Mouse (Mus musculus) CH12.LX (cell line): ENCODE results near the gene Prkn. TPM values are rescaled to one million over a fixed set of nuclear protein-coding genes. Genes with fewer than 3 reads are reported as not detected.

Source experiments
- DNase-seq: peaks from one replicate; pipeline ENCODE4 v3.0.0-alpha.2; 2013; ENCODE audit errors: extremely low read depth
- H3K27ac ChIP-seq: 2 replicates; pipeline ENCODE4 v1.5.1; 2012; ENCODE audit warnings: low read depth, mild to moderate bottlenecking, control low read depth, moderate library complexity; ENCODE audit not compliant: insufficient read depth
- H3K27me3 ChIP-seq: replicated peaks from 2 replicates; pipeline ENCODE3; 2012; ENCODE audit warnings: inconsistent platforms
- H3K36me3 ChIP-seq, 2 experiments: replicated peaks in 1 of 2; 2 replicates each; pipeline versions ENCODE3 to v1.6.1; 2012; ENCODE audit warnings: inconsistent platforms in 1 of 2, low read length in 1 of 2, mild to moderate bottlenecking in 1 of 2, mixed read lengths in 1 of 2, moderate library complexity in 1 of 2; ENCODE audit not compliant: control insufficient read depth in 1 of 2, insufficient read depth in 1 of 2
- H3K4me1 ChIP-seq, 2 experiments: 2 replicates each; pipeline ENCODE4 v1.6.1; 2012; ENCODE audit warnings: inconsistent platforms in 1 of 2, moderate library complexity in 1 of 2; ENCODE audit not compliant: insufficient read depth in 2 of 2, control insufficient read depth in 1 of 2
- H3K4me2 ChIP-seq: 2 replicates; pipeline ENCODE4 v1.6.1; 2012; ENCODE audit warnings: low read depth, mild to moderate bottlenecking, control low read depth; ENCODE audit not compliant: poor library complexity, insufficient read depth, severe bottlenecking
- H3K4me3 ChIP-seq, 3 experiments: fragments of 150-350 bp in 1 of 3; sonication (generic) in 1 of 3; replicated peaks in 1 of 3; 2 replicates each; pipeline versions ENCODE3 to v1.5.1; 2011 to 2012; ENCODE audit warnings: low read depth in 2 of 3, low read length in 2 of 3, mild to moderate bottlenecking in 2 of 3, moderate library complexity in 2 of 3, control low read depth in 1 of 3, improper control_type of control experiment in 1 of 3, inconsistent platforms in 1 of 3, mixed read lengths in 1 of 3; ENCODE audit not compliant: poor library complexity in 1 of 3
- H3K79me2 ChIP-seq: replicated peaks from 2 replicates; pipeline ENCODE4 v1.6.1; 2012; ENCODE audit warnings: mild to moderate bottlenecking, moderate library complexity; ENCODE audit not compliant: control insufficient read depth, poor library complexity, insufficient read depth, severe bottlenecking; ENCODE audit errors: extremely low read depth
- H3K9ac ChIP-seq: 2 replicates; pipeline ENCODE4 v1.6.1; 2012; ENCODE audit warnings: low read depth, mild to moderate bottlenecking, control low read depth, moderate library complexity; ENCODE audit not compliant: insufficient read depth
- H3K9me3 ChIP-seq: replicated peaks from 2 replicates; pipeline ENCODE3; 2012; ENCODE audit warnings: low read length, inconsistent platforms, mixed read lengths
- CHD1 ChIP-seq: IDR thresholded peaks from 2 replicates; pipeline ENCODE4 v1.6.1; 2012; ENCODE audit warnings: low read depth, low read length, improper control_type of control experiment, inconsistent platforms
- CTCF ChIP-seq, 2 experiments: IDR thresholded peaks in 1 of 2; conservative IDR thresholded peaks in 1 of 2; 2 replicates each; pipeline ENCODE4 v1.5.1; 2011 to 2012; ENCODE audit warnings: low read depth in 2 of 2, low read length in 2 of 2, improper control_type of control experiment in 1 of 2, inconsistent platforms in 1 of 2, mild to moderate bottlenecking in 1 of 2, moderate library complexity in 1 of 2
- E2F4 ChIP-seq: IDR thresholded peaks from 2 replicates; pipeline ENCODE4 v1.6.1; 2011; ENCODE audit warnings: low read depth, low read length, improper control_type of control experiment; ENCODE audit not compliant: insufficient replicate concordance
- ELF1 ChIP-seq: IDR thresholded peaks from 2 replicates; pipeline ENCODE4 v1.6.1; 2014; ENCODE audit warnings: low read depth, mild to moderate bottlenecking, inconsistent platforms, low read length, improper control_type of control experiment
- ETS1 ChIP-seq: conservative IDR thresholded peaks from 2 replicates; pipeline ENCODE4 v1.6.1; 2012; ENCODE audit warnings: low read depth, mild to moderate bottlenecking, inconsistent platforms, low read length, improper control_type of control experiment, moderate library complexity
- HCFC1 ChIP-seq: IDR thresholded peaks from 2 replicates; pipeline ENCODE4 v1.6.1; 2012; ENCODE audit warnings: low read depth, mild to moderate bottlenecking, inconsistent platforms, low read length, improper control_type of control experiment
- JUN ChIP-seq: IDR thresholded peaks from 2 replicates; pipeline ENCODE4 v1.6.1; 2011; ENCODE audit warnings: low read depth, mild to moderate bottlenecking, low read length, improper control_type of control experiment, moderate library complexity; ENCODE audit not compliant: insufficient read depth
- JUND ChIP-seq: conservative IDR thresholded peaks from 2 replicates; pipeline ENCODE4 v1.6.1; 2011; ENCODE audit warnings: low read depth, low read length, improper control_type of control experiment
- KAT2A ChIP-seq: IDR thresholded peaks from 2 replicates; pipeline ENCODE4 v1.6.1; 2012; ENCODE audit warnings: low read length, improper control_type of control experiment, inconsistent platforms; ENCODE audit not compliant: insufficient replicate concordance
- MXI1 ChIP-seq: IDR thresholded peaks from 2 replicates; pipeline ENCODE4 v1.6.1; 2011; ENCODE audit warnings: mild to moderate bottlenecking, low read depth, low read length, improper control_type of control experiment
- MYC ChIP-seq: IDR thresholded peaks from 2 replicates; pipeline ENCODE4 v1.6.1; 2011; ENCODE audit warnings: low read depth, mild to moderate bottlenecking, improper control_type of control experiment, low read length
- NRF1 ChIP-seq: IDR thresholded peaks from 2 replicates; pipeline ENCODE4 v1.6.1; 2014; ENCODE audit warnings: low read depth, mild to moderate bottlenecking, inconsistent platforms, low read length, improper control_type of control experiment, moderate library complexity
- PAX5 ChIP-seq: IDR thresholded peaks from 2 replicates; pipeline ENCODE4 v1.6.1; 2012; ENCODE audit warnings: low read length, inconsistent platforms, mixed read lengths
- POLR2A ChIP-seq: IDR thresholded peaks from 2 replicates; pipeline ENCODE4 v1.6.1; 2011; ENCODE audit warnings: low read depth, mild to moderate bottlenecking, improper control_type of control experiment, low read length
- POLR2AphosphoS2 ChIP-seq: IDR thresholded peaks from 2 replicates; pipeline ENCODE4 v1.6.1; 2011; ENCODE audit warnings: low read depth, low read length, improper control_type of control experiment
- SMC3 ChIP-seq: IDR thresholded peaks from 2 replicates; pipeline ENCODE4 v1.6.1; 2011; ENCODE audit warnings: low read depth, low read length, improper control_type of control experiment
- TBP ChIP-seq: conservative IDR thresholded peaks from 2 replicates; pipeline ENCODE4 v1.6.1; 2011; ENCODE audit warnings: low read depth, low read length, improper control_type of control experiment
- UBTF ChIP-seq: IDR thresholded peaks from 2 replicates; pipeline ENCODE4 v1.6.1; 2012; ENCODE audit warnings: low read depth, mild to moderate bottlenecking, inconsistent platforms, low read length, improper control_type of control experiment, moderate library complexity
- USF1 ChIP-seq: IDR thresholded peaks from 2 replicates; pipeline ENCODE4 v1.6.1; 2014; ENCODE audit warnings: low read depth, mild to moderate bottlenecking, inconsistent platforms, low read length, improper control_type of control experiment
- USF2 ChIP-seq: conservative IDR thresholded peaks from 2 replicates; pipeline ENCODE4 v1.6.1; 2011; ENCODE audit warnings: low read depth, low read length, improper control_type of control experiment
- ZKSCAN1 ChIP-seq: IDR thresholded peaks from 2 replicates; pipeline ENCODE4 v1.6.1; 2012; ENCODE audit warnings: low read depth, inconsistent platforms, low read length, improper control_type of control experiment, borderline replicate concordance
- ZMIZ1 ChIP-seq: IDR thresholded peaks from 2 replicates; pipeline ENCODE4 v1.6.1; 2012; ENCODE audit warnings: low read depth, mild to moderate bottlenecking, inconsistent platforms, low read length, improper control_type of control experiment
- dilution Hi-C: fragments of 300-500 bp; cut with MboI; formaldehyde crosslinking; loops from 2 replicates; pipeline ENCODE4 v1.14.3; 2020; ENCODE audit warnings: low sequenced_read_pairs; ENCODE audit not compliant: extremely low pct_unique_long_range_greater_than_20kb, extremely low pct_ligation_motif_present
- in situ Hi-C: fragments of 300-500 bp; cut with MboI; formaldehyde crosslinking; loops from 3 replicates; pipeline ENCODE4 v1.14.3; 2019; ENCODE audit warnings: low sequenced_read_pairs, low pct_ligation_motif_present, low pct_unique_long_range_greater_than_20kb, mixed read lengths
- polyA plus RNA-seq: library from polyadenylated mRNA; unstranded; fragments of >175 nt; gene quantifications from 2 replicates; pipeline ENCODE4 v1.2.1, GENCODE M21; 2012; ENCODE audit warnings: low read depth; ENCODE audit not compliant: insufficient read length
- total RNA-seq, 2 experiments: library from RNA; depleted of rRNA; stranded (reverse); fragments of 300-350 nt in 1 of 2; fragments of >200 nt in 1 of 2; gene quantifications; 2 replicates each; pipeline ENCODE4 v1.2.3; 2012 to 2014

Gene Prkn
- total and polyA plus RNA-seq, 3 experiments, result 0.08 TPM; not detected in 2

DNA sequence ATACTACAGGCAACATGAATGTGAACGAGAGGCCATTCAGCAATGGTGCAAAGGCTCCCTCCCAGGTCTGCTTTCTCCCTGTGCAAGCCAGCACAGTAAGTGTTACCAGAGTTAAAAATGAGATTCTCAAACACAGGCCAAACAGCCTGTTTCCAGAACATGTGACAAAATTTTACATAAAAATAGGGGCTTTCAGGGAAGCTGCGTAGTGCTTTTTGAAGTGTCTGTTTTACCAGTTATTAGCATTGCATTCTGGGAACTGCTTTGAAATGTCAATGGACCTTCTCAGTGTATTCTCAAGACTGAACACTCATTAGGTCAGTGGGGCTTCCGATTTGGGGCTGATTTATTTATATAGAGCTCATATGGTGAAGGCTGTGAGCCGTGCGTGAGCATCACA is 799.6 kb downstream of the Prkn start:
- dilution Hi-C loops (no loop called here), in situ Hi-C loops (no loop called here)
- Histone ChIP-seq H3K4me3 (no peak overlapping the region), H3K4me2 (no peak overlapping the region), H3K27me3 (no peaks in the 10 kb centered on the region), H3K27ac (no peak overlapping the region), H3K4me1 (peaks cover 0 to 9% of the 10 kb centered on the region in 2 experiments; a peak in 2 of 4 replicates), H3K79me2 (no peaks in the 10 kb centered on the region), H3K9me3 (no peaks in the 10 kb centered on the region), H3K36me3 (no peaks in the 10 kb centered on the region), H3K9ac (no peak overlapping the region)
- DNase-seq, result no peak
- TF ChIP-seq CTCF (conservative IDR thresholded peaks at IDR 0.05 in 1 of 2, IDR thresholded peaks at IDR 0.05 in 1 of 2; ENCODE audit: low read depth in 2 of 2, low read length in 2 of 2), result no peak
- TF ChIP-seq POLR2A, result no peak
- no peak for TF ChIP-seq USF2
- TF ChIP-seq CHD1, result no peak
- TF ChIP-seq SMC3, result no peak
- no peak for TF ChIP-seq ZMIZ1
- no peak for TF ChIP-seq USF1
- TF ChIP-seq UBTF, result no peak
- TF ChIP-seq JUND, result no peak
- TF ChIP-seq JUN, result no peak
- TF ChIP-seq ELF1, result no peak
- TF ChIP-seq KAT2A, result no peak
- TF ChIP-seq PAX5, result no peak
- TF ChIP-seq MYC, result no peak
- TF ChIP-seq ZKSCAN1, result no peak

DNA sequence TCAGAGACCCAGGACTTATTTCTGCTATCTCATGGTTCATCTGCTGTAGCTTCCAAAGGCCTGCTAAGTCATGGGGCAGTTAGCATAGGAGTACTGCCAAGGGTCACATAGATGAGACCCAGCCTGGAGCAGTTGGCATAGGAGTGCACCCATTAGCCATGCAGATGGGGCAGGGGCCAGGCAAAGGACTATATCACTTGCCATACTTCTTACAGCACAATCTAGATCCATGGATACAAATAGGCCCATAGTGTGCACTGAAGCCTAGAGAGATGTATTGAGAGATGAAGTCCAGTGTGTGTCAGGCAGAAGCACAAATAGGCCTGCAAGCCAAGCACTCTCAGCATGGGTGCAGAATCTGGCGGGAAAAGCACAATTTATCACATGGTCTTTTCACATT is 802.1 kb downstream of the Prkn start:
- Histone ChIP-seq H3K79me2 (no peaks in the 10 kb centered on the region), H3K4me3 (no peak overlapping the region), H3K4me2 (no peak overlapping the region), H3K36me3 (no peaks in the 10 kb centered on the region), H3K9ac (no peak overlapping the region), H3K9me3 (no peaks in the 10 kb centered on the region), H3K27ac (no peak overlapping the region), H3K4me1 (peaks cover 0 to 8% of the 10 kb centered on the region in 2 experiments; a peak in 2 of 4 replicates), H3K27me3 (no peaks in the 10 kb centered on the region)
- in situ Hi-C loops, result no loop called here
- TF ChIP-seq JUND, result no peak
- no peak for TF ChIP-seq USF1
- no peak for TF ChIP-seq HCFC1
- no peak for TF ChIP-seq MYC
- TF ChIP-seq POLR2A, result no peak
- TF ChIP-seq PAX5, result no peak
- no peak for TF ChIP-seq SMC3
- TF ChIP-seq NRF1, result no peak
- TF ChIP-seq MXI1, result no peak
- no peak for TF ChIP-seq TBP
- no peak for TF ChIP-seq POLR2AphosphoS2
- TF ChIP-seq ZMIZ1, result no peak
- TF ChIP-seq E2F4, result no peak
- TF ChIP-seq UBTF, result no peak
- TF ChIP-seq ETS1, result no peak
- no peak for DNase-seq
- dilution Hi-C loops, result no loop called here
